ENCODE assay signal across 19 mouse cellular contexts in the genomic region with DNA sequence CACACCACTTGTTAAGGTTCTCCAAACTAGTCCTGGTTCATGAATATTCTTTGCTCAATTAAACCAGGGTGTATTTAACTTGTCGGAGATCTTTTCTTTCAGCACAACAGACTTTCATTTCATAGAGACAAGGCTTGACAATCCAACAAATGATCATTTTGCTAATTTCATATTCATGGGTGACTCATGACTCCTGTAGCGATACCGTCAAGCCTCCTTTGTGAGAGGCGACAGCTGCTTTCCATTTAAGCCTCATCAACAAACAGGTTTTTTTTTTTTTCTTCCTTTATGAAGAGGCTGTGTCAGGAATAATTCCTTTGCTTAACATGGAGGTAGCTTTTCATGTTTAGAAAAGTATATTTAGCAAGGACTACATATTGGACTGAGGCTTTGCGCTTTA.
A peak's percentile ranks its signal among the peaks of the same experiment; 100 is the strongest.
DNase-seq lines count a peak whose midpoint lies in the region; ATAC-seq and TF ChIP-seq lines count a peak whose summit lies in the region.
"Had no signal": no experiment of that assay in that cellular context is flagged by ENCODE, and none has a peak within 500 bp of the region (broad histone marks: within the 10 kb centered on the region; RNA-seq: fewer than 3 reads in every experiment).

No protein-coding gene starts in this region.

- no peaks in the 10 kb centered on the region for H3K4me1 ChIP-seq in forebrain, embryonic 16.5 days (replicated peaks; ENCODE audit: control insufficient read depth, insufficient read depth, low read length)
- H3K4me1 ChIP-seq in forebrain, embryonic 11.5 days (replicated peaks; ENCODE audit: control insufficient read depth, insufficient read depth, low read length): no peaks in the 10 kb centered on the region
- H3K4me1 ChIP-seq: heart, embryonic 15.5 days; hindbrain, embryonic 13.5 days had no signal

- H3K9me3 ChIP-seq in forebrain, embryonic 16.5 days (ENCODE audit: control insufficient read depth, low read length): no peaks in the 10 kb centered on the region
- no peaks in the 10 kb centered on the region for H3K9me3 ChIP-seq in forebrain, embryonic 11.5 days (ENCODE audit: control insufficient read depth, low read length)
- H3K9me3 ChIP-seq: heart, embryonic 15.5 days; hindbrain, embryonic 13.5 days had no signal

- TF ChIP-seq POLR2A in brain, embryonic 14.5 days (IDR thresholded peaks at IDR 0.05; ENCODE audit: borderline replicate concordance, extremely low read depth, insufficient read depth, insufficient read length, poor library complexity, severe bottlenecking): no peak

- DNase-seq in forebrain, embryonic 11.5 days (ENCODE audit: low spot score): no peak
- peak; percentile 35 for DNase-seq in layer of hippocampus, adult 9-11 months
- DNase-seq in layer of hippocampus, postnatal 10 days (ENCODE audit: low spot score in 2 of 2): no peak
- peak; percentile 14 for DNase-seq in right cerebral cortex, adult 18-20 months
- no peak for DNase-seq in right cerebral cortex, postnatal 14 days
- peak; percentile 28 for DNase-seq in brain, embryonic 14.5 days (ENCODE audit: low read depth)
- DNase-seq in adrenal gland, postnatal 36 days: no peak
- DNase-seq: adrenal gland, adult 2 months; cerebellum, adult 18-20 months; cerebellum, adult 9-11 months; cerebellum, postnatal 36 days; gastrocnemius, postnatal 14 days; heart, adult 2 months; heart, postnatal 14 days had no signal

- H3K9ac ChIP-seq in forebrain, embryonic 16.5 days (replicated peaks; ENCODE audit: low read depth, low read length): no peak overlapping the region
- H3K9ac ChIP-seq in forebrain, embryonic 11.5 days (ENCODE audit: low read length): no peak overlapping the region
- H3K9ac ChIP-seq: heart, embryonic 15.5 days; hindbrain, embryonic 13.5 days had no signal

- no peak for TF ChIP-seq CTCF in brain, embryonic 14.5 days (IDR thresholded peaks at IDR 0.05; ENCODE audit: borderline replicate concordance, extremely low read depth, insufficient read depth, insufficient read length)

- H3K36me3 ChIP-seq in forebrain, embryonic 16.5 days (ENCODE audit: control insufficient read depth, insufficient read depth): no peaks in the 10 kb centered on the region
- no peaks in the 10 kb centered on the region for H3K36me3 ChIP-seq in forebrain, embryonic 11.5 days (ENCODE audit: control insufficient read depth, insufficient read depth, low read length)
- H3K36me3 ChIP-seq: heart, embryonic 15.5 days; hindbrain, embryonic 13.5 days had no signal

- WGBS in forebrain, embryonic 16.5 days: 57% methylated on average over 5 of the region's 5 CpGs
- WGBS in forebrain, embryonic 11.5 days: 87% methylated on average over 5 of the region's 5 CpGs

- ATAC-seq in forebrain, embryonic 16.5 days: peak; percentile 61; the same call in 1 of the 2 replicates
- no peak for ATAC-seq in forebrain, embryonic 11.5 days (replicated peaks; ENCODE audit: low FRiP score)
- ATAC-seq: hindbrain, postnatal 0 days had no signal

- no peak overlapping the region for H3K4me3 ChIP-seq in forebrain, embryonic 16.5 days (replicated peaks; ENCODE audit: low read length)
- H3K4me3 ChIP-seq in forebrain, embryonic 11.5 days (ENCODE audit: low read depth, low read length): no peak overlapping the region
- H3K4me3 ChIP-seq: heart, adult 2 months; heart, embryonic 15.5 days; hindbrain, embryonic 13.5 days had no signal

- no peaks in the 10 kb centered on the region for H3K27me3 ChIP-seq in forebrain, embryonic 16.5 days (replicated peaks; ENCODE audit: control insufficient read depth, insufficient read depth, low read length)
- no peaks in the 10 kb centered on the region for H3K27me3 ChIP-seq in forebrain, embryonic 11.5 days (ENCODE audit: control insufficient read depth, insufficient read depth, low read length)
- H3K27me3 ChIP-seq: heart, embryonic 15.5 days; hindbrain, embryonic 13.5 days had no signal

- H3K27ac ChIP-seq in forebrain, embryonic 16.5 days (ENCODE audit: low read length): no peak overlapping the region
- no peak overlapping the region for H3K27ac ChIP-seq in forebrain, embryonic 11.5 days (ENCODE audit: low read depth, low read length)
- H3K27ac ChIP-seq: heart, adult 2 months; heart, embryonic 15.5 days; hindbrain, embryonic 13.5 days; hindbrain, postnatal 0 days had no signal

- H3K4me2 ChIP-seq in forebrain, embryonic 16.5 days (ENCODE audit: low read length): no peak overlapping the region
- H3K4me2 ChIP-seq in forebrain, embryonic 11.5 days (ENCODE audit: low read depth, low read length, severe bottlenecking): no peak overlapping the region
- H3K4me2 ChIP-seq: heart, embryonic 11.5 days; heart, embryonic 15.5 days; hindbrain, embryonic 13.5 days had no signal

Comparison
In these comparisons a context has a peak if more than half of its experiments do, and no peak if none do; other contexts are left out.
1. DNase-seq: peak in layer of hippocampus, adult 9-11 months (single experiment), right cerebral cortex, adult 18-20 months (single experiment) and brain, embryonic 14.5 days (single experiment); none in forebrain, embryonic 11.5 days (single experiment), layer of hippocampus, postnatal 10 days (0 of 2), right cerebral cortex, postnatal 14 days (single experiment) and adrenal gland, postnatal 36 days (0 of 2).